Mouse (Mus musculus) forebrain, postnatal 0 days (tissue): ENCODE results near the gene Ppp1r1c. TPM values are rescaled to one million over a fixed set of nuclear protein-coding genes. Genes with fewer than 3 reads are reported as not detected.
A peak's percentile ranks its signal among the peaks of the same experiment; 100 is the strongest.

Experiments used
- ATAC-seq: fragments of 200-750 bp; cut with Nextera tagmentation; 2 replicates; pipeline ENCODE4 v1.8.0; 2017; ENCODE audit warnings: mild to moderate bottlenecking, moderate library complexity
- DNase-seq: peaks from one replicate; pipeline ENCODE4 v3.0.0-alpha.2; 2015
- H3K27ac ChIP-seq: fragments of 300-500 bp; sonication (generic); 2 replicates; pipeline ENCODE4 v1.5.1; 2014; ENCODE audit warnings: low read depth, mild to moderate bottlenecking, antibody characterized with exemption, low read length, moderate library complexity, mixed read lengths
- H3K27me3 ChIP-seq: fragments of 300-500 bp; sonication (generic); 2 replicates; pipeline ENCODE4 v1.6.1; 2014; ENCODE audit warnings: mild to moderate bottlenecking, low read length, mixed read lengths; ENCODE audit not compliant: insufficient read depth
- H3K36me3 ChIP-seq: fragments of 300-500 bp; sonication (generic); 2 replicates; pipeline ENCODE4 v1.6.1; 2014; ENCODE audit warnings: mild to moderate bottlenecking, moderate library complexity; ENCODE audit not compliant: insufficient read depth
- H3K4me1 ChIP-seq: fragments of 300-500 bp; sonication (generic); 2 replicates; pipeline ENCODE4 v1.6.1; 2014; ENCODE audit warnings: antibody characterized with exemption; ENCODE audit not compliant: insufficient read depth
- H3K4me2 ChIP-seq: fragments of 300-500 bp; sonication (generic); 2 replicates; pipeline ENCODE4 v1.6.1; 2014; ENCODE audit warnings: low read depth, mild to moderate bottlenecking, moderate library complexity
- H3K4me3 ChIP-seq: fragments of 300-500 bp; sonication (generic); 2 replicates; pipeline ENCODE4 v1.5.1; 2014; ENCODE audit warnings: low read depth, low read length, mixed read lengths
- H3K9ac ChIP-seq: fragments of 300-500 bp; sonication (generic); 2 replicates; pipeline ENCODE4 v1.6.1; 2014; ENCODE audit warnings: mild to moderate bottlenecking
- H3K9me3 ChIP-seq: fragments of 300-500 bp; sonication (generic); 2 replicates; pipeline ENCODE4 v1.6.1; 2016; ENCODE audit warnings: low read length
- CTCF ChIP-seq: sonication (generic); IDR thresholded peaks from 2 replicates; pipeline ENCODE4 v1.5.1; 2016; ENCODE audit warnings: antibody characterized with exemption, control low read depth, low read depth
- WGBS: fragments of 180-500 bp; shearing (Covaris S2); extraction: QIAGEN DNeasy Blood & Tissue Kit; methylation state at CpG from one replicate; pipeline ENCODE4 v1.1.7; 2014; 5-methylcytosine and 5-hydroxymethylcytosine counted together
- polyA plus RNA-seq: library from polyadenylated mRNA; unstranded; fragments of >200 nt; fragmentation: Nextera tagmentation; extraction: Ambion mirVana; gene quantifications from 2 replicates; pipeline ENCODE4 v1.2.1, GENCODE M21; 2015
- total RNA-seq: library from RNA; depleted of rRNA; stranded (reverse); fragments of >200 nt; gene quantifications from 2 replicates; pipeline ENCODE4 v1.2.3, GENCODE M21; 2014

The Ppp1r1c gene
- total and polyA plus RNA-seq, 2 experiments from 2014 or later = 0.33 to 1.4 TPM

GRCm38 (mm10) chr2:79741966-79742365, 34.4 kb downstream of the Ppp1r1c start:
- H3K4me1 ChIP-seq = no peaks in the 10 kb centered on the region
- no peak overlapping the region for H3K9ac ChIP-seq
- H3K4me2 ChIP-seq = no peak overlapping the region
- no peaks in the 10 kb centered on the region for H3K36me3 ChIP-seq
- H3K9me3 ChIP-seq = 0 out of 2 replicates have a peak, but pooled peaks cover 2% of the 10 kb centered on the region
- no peaks in the 10 kb centered on the region for H3K27me3 ChIP-seq
- H3K4me3 ChIP-seq = no peak overlapping the region
- ATAC-seq (no peak), DNase-seq (no peak)
- no peak for TF ChIP-seq CTCF
- no peak overlapping the region for H3K27ac ChIP-seq
- 88% methylated on average over 2 of the region's 2 CpGs for WGBS

- TF ChIP-seq CTCF = no peak
- 90% methylated on average over 4 of the region's 4 CpGs for WGBS
- no peaks in the 10 kb centered on the region for H3K27me3 ChIP-seq
- no peaks in the 10 kb centered on the region for H3K9me3 ChIP-seq
- no peak overlapping the region for H3K4me2 ChIP-seq
- no peak for ATAC-seq
- H3K4me1 ChIP-seq = no peaks in the 10 kb centered on the region
- no peak overlapping the region for H3K9ac ChIP-seq
- no peak overlapping the region for H3K27ac ChIP-seq
- H3K4me3 ChIP-seq = no peak overlapping the region
- H3K36me3 ChIP-seq = no peaks in the 10 kb centered on the region
- no peak for DNase-seq
These were observed 36.6 kb downstream of the Ppp1r1c start for GRCm38 (mm10) chr2:79744164-79744563.

GRCm38 (mm10) chr2:79751685-79752084, 44.1 kb downstream of the Ppp1r1c start:
- WGBS = 70% methylated on average over 3 of the region's 3 CpGs
- Histone ChIP-seq H3K9me3 (no peaks in the 10 kb centered on the region), H3K36me3 (no peaks in the 10 kb centered on the region), H3K4me3 (no peak overlapping the region), H3K4me1 (no peaks in the 10 kb centered on the region), H3K9ac (no peak overlapping the region), H3K27me3 (no peaks in the 10 kb centered on the region), H3K27ac (no peak overlapping the region), H3K4me2 (no peak overlapping the region)
- DNase-seq (no peak), ATAC-seq (no peak)
- TF ChIP-seq CTCF = no peak

GRCm38 (mm10) chr2:79760018-79760417, 52.4 kb downstream of the Ppp1r1c start:
- 66% methylated on average over 4 of the region's 4 CpGs for WGBS
- Histone ChIP-seq H3K9me3 (no peaks in the 10 kb centered on the region), H3K4me1 (peaks cover 3% of the 10 kb centered on the region; the same call in 1 of the 2 replicates), H3K27me3 (no peaks in the 10 kb centered on the region), H3K4me2 (no peak overlapping the region), H3K27ac (no peak overlapping the region), H3K36me3 (no peaks in the 10 kb centered on the region), H3K9ac (no peak overlapping the region), H3K4me3 (no peak overlapping the region)
- ATAC-seq (no peak), DNase-seq (peak; percentile 16)
- TF ChIP-seq CTCF = no peak

GRCm38 (mm10) chr2:79762723-79763388, 55.3 kb downstream of the Ppp1r1c start:
- no peaks in the 10 kb centered on the region for H3K9me3 ChIP-seq
- H3K4me1 ChIP-seq = peaks cover 3% of the 10 kb centered on the region; the same call in 1 of the 2 replicates
- no peak overlapping the region for H3K4me2 ChIP-seq
- no peak overlapping the region for H3K9ac ChIP-seq
- ATAC-seq (no peak), DNase-seq (no peak)
- no peaks in the 10 kb centered on the region for H3K27me3 ChIP-seq
- 58% methylated on average over 6 of the region's 6 CpGs for WGBS
- TF ChIP-seq CTCF = no peak
- no peak overlapping the region for H3K4me3 ChIP-seq
- H3K27ac ChIP-seq = no peak overlapping the region
- no peaks in the 10 kb centered on the region for H3K36me3 ChIP-seq

GRCm38 (mm10) chr2:79765032-79765431, 57.5 kb downstream of the Ppp1r1c start:
- TF ChIP-seq CTCF = no peak
- no peaks in the 10 kb centered on the region for H3K36me3 ChIP-seq
- WGBS = 89% methylated on average over 3 of the region's 3 CpGs
- H3K27ac ChIP-seq = no peak overlapping the region
- no peaks in the 10 kb centered on the region for H3K27me3 ChIP-seq
- no peak overlapping the region for H3K4me3 ChIP-seq
- no peak overlapping the region for H3K4me2 ChIP-seq
- DNase-seq (no peak), ATAC-seq (no peak)
- no peaks in the 10 kb centered on the region for H3K9me3 ChIP-seq
- H3K4me1 ChIP-seq = peaks cover 4% of the 10 kb centered on the region; the same call in 1 of the 2 replicates
- no peak overlapping the region for H3K9ac ChIP-seq

- Histone ChIP-seq H3K4me1 (peaks cover 6% of the 10 kb centered on the region; the same call in 1 of the 2 replicates), H3K36me3 (no peaks in the 10 kb centered on the region), H3K4me3 (no peak overlapping the region), H3K4me2 (no peak overlapping the region), H3K9ac (no peak overlapping the region), H3K27me3 (no peaks in the 10 kb centered on the region), H3K9me3 (no peaks in the 10 kb centered on the region), H3K27ac (no peak overlapping the region)
- 89% methylated on average over 7 of the region's 7 CpGs for WGBS
- no peak for ATAC-seq
- DNase-seq = no peak
- TF ChIP-seq CTCF = no peak
These were observed 58.1 kb downstream of the Ppp1r1c start for GRCm38 (mm10) chr2:79765723-79766122.
